In the genomic region with DNA sequence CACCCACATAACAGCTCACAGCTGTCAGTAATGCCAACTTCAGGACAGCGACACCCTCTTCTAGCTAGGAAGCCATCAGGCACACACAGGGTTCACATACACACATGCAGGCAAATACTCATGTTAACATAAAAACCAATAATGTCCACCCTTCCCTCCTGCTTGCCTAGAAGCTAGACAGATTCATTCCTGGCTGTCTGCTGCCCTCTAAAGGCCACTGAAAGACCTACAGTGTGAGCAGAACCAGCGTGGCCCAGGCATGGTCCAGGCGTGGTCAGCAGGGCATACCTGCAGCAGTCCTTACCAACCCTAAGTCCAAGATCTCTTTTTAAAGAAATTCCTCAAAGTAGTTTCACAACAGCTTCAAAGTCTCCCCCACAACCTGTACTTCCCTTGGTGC, we compare ENCODE assay signal across 9 mouse cellular contexts. TPM values are rescaled to one million over a fixed set of nuclear protein-coding genes. Genes with fewer than 3 reads are reported as not detected.
A peak's percentile ranks its signal among the peaks of the same experiment; 100 is the strongest.
DNase-seq lines count a peak whose midpoint lies in the region; ATAC-seq and TF ChIP-seq lines count a peak whose summit lies in the region.
"Had no signal": no experiment of that assay in that cellular context is flagged by ENCODE, and none has a peak within 500 bp of the region (broad histone marks: within the 10 kb centered on the region; RNA-seq: fewer than 3 reads in every experiment).

No protein-coding gene starts in this region.

- no peak for TF ChIP-seq POLR2A in CH12.LX (IDR thresholded peaks at IDR 0.05; ENCODE audit: low read depth, low read length)

- no peaks in the 10 kb centered on the region for H3K9me3 ChIP-seq in heart, embryonic 10.5 days
- H3K9me3 ChIP-seq in CH12.LX (replicated peaks; ENCODE audit: low read length), result no peaks in the 10 kb centered on the region
- no peaks in the 10 kb centered on the region for H3K9me3 ChIP-seq in forebrain, embryonic 15.5 days
- H3K9me3 ChIP-seq in lung, postnatal 0 days (ENCODE audit: low read length), result no peaks in the 10 kb centered on the region

- no peak overlapping the region for H3K9ac ChIP-seq in CH12.LX (ENCODE audit: insufficient read depth, low read depth)
- H3K9ac ChIP-seq in forebrain, embryonic 15.5 days (replicated peaks), result no peak overlapping the region
- H3K9ac ChIP-seq in lung, postnatal 0 days (replicated peaks; ENCODE audit: low read depth), result no peak overlapping the region

- no peaks in the 10 kb centered on the region for H3K79me2 ChIP-seq in CH12.LX (replicated peaks; ENCODE audit: control insufficient read depth, extremely low read depth, insufficient read depth, poor library complexity, severe bottlenecking)

- DNase-seq in heart, adult 8-10 months (ENCODE audit: low spot score), result peak; percentile 24
- DNase-seq in heart, embryonic 10.5 days (ENCODE audit: low spot score), result no peak
- DNase-seq in CH12.LX (ENCODE audit: extremely low read depth), result peak; percentile 24
- peak; percentile 18 for DNase-seq in cerebellum, adult 11-12 months
- DNase-seq in kidney, postnatal 10 days, result peak; percentile 70
- peak; percentile 58 for DNase-seq in lung, postnatal 0 days (ENCODE audit: low spot score)
- peak; percentile 34 for DNase-seq in right cerebral cortex, postnatal 14 days

- H3K27me3 ChIP-seq in heart, embryonic 10.5 days (ENCODE audit: insufficient read depth, poor library complexity, severe bottlenecking), result no peaks in the 10 kb centered on the region
- no peaks in the 10 kb centered on the region for H3K27me3 ChIP-seq in CH12.LX (replicated peaks)
- no peaks in the 10 kb centered on the region for H3K27me3 ChIP-seq in forebrain, embryonic 15.5 days
- H3K27me3 ChIP-seq in lung, postnatal 0 days (replicated peaks; ENCODE audit: insufficient read depth, low read length), result no peaks in the 10 kb centered on the region

- dilution Hi-C loops in CH12.LX (cut with MboI; ENCODE audit: extremely low pct_ligation_motif_present, extremely low pct_unique_long_range_greater_than_20kb, low sequenced_read_pairs), result no loop called here

- H3K4me3 ChIP-seq in heart, embryonic 10.5 days, result no peak overlapping the region
- no peak overlapping the region for H3K4me3 ChIP-seq in CH12.LX (replicated peaks in 1 of 3; ENCODE audit: low read depth in 2 of 3, low read length in 2 of 3, poor library complexity in 1 of 3)
- no peak overlapping the region for H3K4me3 ChIP-seq in forebrain, embryonic 15.5 days
- H3K4me3 ChIP-seq in lung, postnatal 0 days (ENCODE audit: low read depth, low read length), result no peak overlapping the region

- H3K36me3 ChIP-seq in heart, embryonic 10.5 days, result peaks cover 78% of the 10 kb centered on the region
- peaks cover 75 to 92% of the 10 kb centered on the region in 2 experiments for H3K36me3 ChIP-seq in CH12.LX (replicated peaks in 1 of 2; ENCODE audit: control insufficient read depth in 1 of 2, insufficient read depth in 1 of 2, low read length in 1 of 2)
- peaks cover 22% of the 10 kb centered on the region; the same call in 1 of the 2 replicates for H3K36me3 ChIP-seq in forebrain, embryonic 15.5 days
- peaks cover 17% of the 10 kb centered on the region; the same call in 1 of the 2 replicates for H3K36me3 ChIP-seq in lung, postnatal 0 days (ENCODE audit: insufficient read depth, low read length)

- 0 out of 2 replicates have a peak, but pooled peaks cover 7% of the 10 kb centered on the region for H3K4me1 ChIP-seq in heart, embryonic 10.5 days
- peaks cover 0 to 1% of the 10 kb centered on the region in 2 experiments; a peak in 2 of 4 replicates for H3K4me1 ChIP-seq in CH12.LX (ENCODE audit: control insufficient read depth in 1 of 2, insufficient read depth in 2 of 2)
- 0 out of 2 replicates have a peak, but pooled peaks cover 8% of the 10 kb centered on the region for H3K4me1 ChIP-seq in forebrain, embryonic 15.5 days
- H3K4me1 ChIP-seq in lung, postnatal 0 days (ENCODE audit: insufficient read depth, low read depth, low read length), result no peaks in the 10 kb centered on the region

- peak; percentile 50 to 59; a peak in 3 of 4 replicates for TF ChIP-seq CTCF in CH12.LX (conservative IDR thresholded peaks at IDR 0.05 in 1 of 2, IDR thresholded peaks at IDR 0.05 in 1 of 2; ENCODE audit: low read depth in 2 of 2, low read length in 2 of 2)
- TF ChIP-seq CTCF in lung, postnatal 0 days (IDR thresholded peaks at IDR 0.05), result peak; percentile 90

- peak; percentile 35 for TF ChIP-seq RAD21 in CH12.LX (IDR thresholded peaks at IDR 0.05; ENCODE audit: low read depth, low read length)

- no peak overlapping the region for H3K4me2 ChIP-seq in CH12.LX (ENCODE audit: insufficient read depth, low read depth, poor library complexity, severe bottlenecking)
- no peak overlapping the region for H3K4me2 ChIP-seq in forebrain, embryonic 15.5 days (replicated peaks)
- no peak overlapping the region for H3K4me2 ChIP-seq in lung, postnatal 0 days (replicated peaks; ENCODE audit: low read depth, low read length)

- in situ Hi-C loops in CH12.LX (cut with MboI; ENCODE audit: low pct_ligation_motif_present, low pct_unique_long_range_greater_than_20kb, low sequenced_read_pairs), result no loop called here

- TF ChIP-seq EP300 in CH12.LX (IDR thresholded peaks at IDR 0.05; ENCODE audit: low read length), result no peak
- no peak for TF ChIP-seq EP300 in lung, postnatal 0 days (IDR thresholded peaks at IDR 0.05)

- H3K27ac ChIP-seq in heart, embryonic 10.5 days, result no peak overlapping the region
- no peak overlapping the region for H3K27ac ChIP-seq in CH12.LX (ENCODE audit: insufficient read depth, low read depth)
- no peak overlapping the region for H3K27ac ChIP-seq in forebrain, embryonic 15.5 days (replicated peaks)
- no peak overlapping the region for H3K27ac ChIP-seq in lung, postnatal 0 days (ENCODE audit: low read length)

- WGBS in heart, embryonic 10.5 days, result 46% methylated on average over 3 of the region's 3 CpGs
- WGBS in forebrain, embryonic 15.5 days, result 37% methylated on average over 3 of the region's 3 CpGs
- 34% methylated on average over 3 of the region's 3 CpGs for WGBS in lung, postnatal 0 days

- peak; percentile 83 for ATAC-seq in forebrain, embryonic 15.5 days (replicated peaks)
- peak; percentile 69 for ATAC-seq in lung, postnatal 0 days

TF ChIP-seq in CH12.LX, 34 proteins besides CTCF, POLR2A, EP300 and RAD21:
- peak; percentile 17; the same call in 1 of the 2 replicates for TF ChIP-seq SMC3 (IDR thresholded peaks at IDR 0.05; ENCODE audit: low read depth, low read length)
- TF ChIP-seq ZNF384 (IDR thresholded peaks at IDR 0.05; ENCODE audit: low read depth, low read length), result no peak
- no peak for TF ChIP-seq BHLHE40 (IDR thresholded peaks at IDR 0.05; ENCODE audit: low read depth, low read length)

RNA-seq across cellular contexts. Expression of a gene that starts 43.0 kb away (rescaled TPM):
- total RNA-seq in heart, adult 8-10 months (2022), result 10 to 100 TPM; 11.0 to 13.7 (median 12.6) TPM
- polyA plus RNA-seq in heart, embryonic 10.5 days (2016; fragmentation: Nextera tagmentation; extraction: Ambion mirVana), result 34.0 and 35.7 TPM in 2 replicates
- total RNA-seq in CH12.LX (2012; rRNA removed) (30.3 and 33.4 TPM in 2 replicates), CH12.LX (2014; rRNA removed) (25.1 and 29.7 TPM in 2 replicates)
- 44.0 and 48.7 TPM in 2 replicates for polyA plus RNA-seq in CH12.LX (2012; ENCODE audit: insufficient read length, low read depth)
- polyA plus RNA-seq in forebrain, embryonic 15.5 days (2015; fragmentation: Nextera tagmentation; extraction: Ambion mirVana), result 42.4 and 45.3 TPM in 2 replicates
- 20.9 and 21.7 TPM in 2 replicates for polyA plus RNA-seq in lung, postnatal 0 days (2015; fragmentation: Nextera tagmentation; extraction: Ambion mirVana)

RNA-seq across cellular contexts. Expression of a gene that starts 56.2 kb away (rescaled TPM):
- total RNA-seq in heart, adult 8-10 months (2022), result not detected
- polyA plus RNA-seq in heart, embryonic 10.5 days (2016; fragmentation: Nextera tagmentation; extraction: Ambion mirVana), result not detected in 2 replicates
- not detected in 2 replicates for total RNA-seq in CH12.LX (2012; rRNA removed)
- not detected in 2 replicates for total RNA-seq in CH12.LX (2014; rRNA removed)
- polyA plus RNA-seq in CH12.LX (2012; ENCODE audit: insufficient read length, low read depth), result not detected in 2 replicates
- not detected in 2 replicates for polyA plus RNA-seq in forebrain, embryonic 15.5 days (2015; fragmentation: Nextera tagmentation; extraction: Ambion mirVana)
- polyA plus RNA-seq in lung, postnatal 0 days (2015; fragmentation: Nextera tagmentation; extraction: Ambion mirVana), result not detected in 2 replicates
- polyA plus RNA-seq: liver, embryonic 16.5 days had no signal
